Mouse (Mus musculus): ENCODE measurements at regions not wholly inside any gene's neighbourhood (a gene's known extent, or its start where the extent isn't known, plus 50 kb on each side); places are given as distances from the start of the nearest gene placed in this dataset.
A peak's percentile ranks its signal among the peaks of the same experiment; 100 is the strongest.

- no peak for ATAC-seq (ENCODE audit: insufficient number of reproducible peaks, low FRiP score)
- Histone ChIP-seq H3K4me1 (replicated peaks) (peaks cover 23% of the 10 kb centered on the region), H3K9ac (no peak overlapping the region), H3K36me3 (no peaks in the 10 kb centered on the region), H3K4me2 (no peak overlapping the region), H3K27me3 (replicated peaks) (no peaks in the 10 kb centered on the region), H3K9me3 (replicated peaks) (no peaks in the 10 kb centered on the region), H3K27ac (ENCODE audit: poor library complexity, severe bottlenecking) (no peak overlapping the region), H3K4me3 (no peak overlapping the region)
- 73% methylated on average over 3 of the region's 3 CpGs for WGBS
These were observed 112.5 kb downstream of the Fam198b start for GRCm38 (mm10) chr3:79996803-79997202.

- no peak for ATAC-seq (ENCODE audit: insufficient number of reproducible peaks, low FRiP score)
- 93% methylated on average over 6 of the region's 6 CpGs for WGBS
- no peaks in the 10 kb centered on the region for H3K27me3 ChIP-seq (replicated peaks)
- no peak overlapping the region for H3K4me2 ChIP-seq
- no peak overlapping the region for H3K9ac ChIP-seq
- H3K36me3 ChIP-seq, result no peaks in the 10 kb centered on the region
- no peak overlapping the region for H3K4me3 ChIP-seq
- no peaks in the 10 kb centered on the region for H3K9me3 ChIP-seq (replicated peaks)
- H3K27ac ChIP-seq (ENCODE audit: poor library complexity, severe bottlenecking), result no peak overlapping the region
- peaks cover 10% of the 10 kb centered on the region for H3K4me1 ChIP-seq (replicated peaks)
These were observed 118.0 kb downstream of the Fam198b start for GRCm38 (mm10) chr3:80002335-80002734.

GRCm38 (mm10) chr3:80003300-80004090, 119.2 kb downstream of the Fam198b start:
- Histone ChIP-seq H3K27ac (ENCODE audit: poor library complexity, severe bottlenecking) (no peak overlapping the region), H3K36me3 (no peaks in the 10 kb centered on the region), H3K4me3 (no peak overlapping the region), H3K9ac (no peak overlapping the region), H3K4me1 (replicated peaks) (peaks cover 10% of the 10 kb centered on the region), H3K27me3 (replicated peaks) (no peaks in the 10 kb centered on the region), H3K9me3 (replicated peaks) (no peaks in the 10 kb centered on the region), H3K4me2 (no peak overlapping the region)
- 64% methylated on average over 5 of the region's 5 CpGs for WGBS
- ATAC-seq (ENCODE audit: insufficient number of reproducible peaks, low FRiP score), result peak; percentile 53; the same call in 1 of the 2 replicates

- Histone ChIP-seq H3K9me3 (replicated peaks) (no peaks in the 10 kb centered on the region), H3K9ac (no peak overlapping the region), H3K4me1 (replicated peaks) (peaks cover 10% of the 10 kb centered on the region), H3K4me2 (no peak overlapping the region), H3K36me3 (no peaks in the 10 kb centered on the region), H3K27me3 (replicated peaks) (no peaks in the 10 kb centered on the region), H3K4me3 (no peak overlapping the region), H3K27ac (ENCODE audit: poor library complexity, severe bottlenecking) (no peak overlapping the region)
- no peak for ATAC-seq (ENCODE audit: insufficient number of reproducible peaks, low FRiP score)
- 83% methylated on average over 3 of the region's 3 CpGs for WGBS
These were observed 120.2 kb downstream of the Fam198b start for GRCm38 (mm10) chr3:80004556-80004955.

GRCm38 (mm10) chr3:80004966-80005365, 120.6 kb downstream of the Fam198b start:
- WGBS, result 76% methylated on average over 3 of the region's 3 CpGs
- no peak overlapping the region for H3K27ac ChIP-seq (ENCODE audit: poor library complexity, severe bottlenecking)
- H3K4me2 ChIP-seq, result no peak overlapping the region
- H3K9ac ChIP-seq, result no peak overlapping the region
- H3K9me3 ChIP-seq (replicated peaks), result no peaks in the 10 kb centered on the region
- no peaks in the 10 kb centered on the region for H3K27me3 ChIP-seq (replicated peaks)
- peaks cover 10% of the 10 kb centered on the region for H3K4me1 ChIP-seq (replicated peaks)
- H3K36me3 ChIP-seq, result no peaks in the 10 kb centered on the region
- no peak for ATAC-seq (ENCODE audit: insufficient number of reproducible peaks, low FRiP score)
- no peak overlapping the region for H3K4me3 ChIP-seq

- Histone ChIP-seq H3K4me2 (no peak overlapping the region), H3K4me3 (no peak overlapping the region), H3K9me3 (replicated peaks) (no peaks in the 10 kb centered on the region), H3K36me3 (no peaks in the 10 kb centered on the region), H3K27ac (ENCODE audit: poor library complexity, severe bottlenecking) (no peak overlapping the region; the same call in 1 of the 2 replicates), H3K4me1 (replicated peaks) (peaks cover 10% of the 10 kb centered on the region), H3K9ac (no peak overlapping the region), H3K27me3 (replicated peaks) (no peaks in the 10 kb centered on the region)
- 90% methylated on average over 5 of the region's 5 CpGs for WGBS
- ATAC-seq (ENCODE audit: insufficient number of reproducible peaks, low FRiP score), result no peak
These were observed 121.0 kb downstream of the Fam198b start for GRCm38 (mm10) chr3:80005371-80005770.

DNA sequence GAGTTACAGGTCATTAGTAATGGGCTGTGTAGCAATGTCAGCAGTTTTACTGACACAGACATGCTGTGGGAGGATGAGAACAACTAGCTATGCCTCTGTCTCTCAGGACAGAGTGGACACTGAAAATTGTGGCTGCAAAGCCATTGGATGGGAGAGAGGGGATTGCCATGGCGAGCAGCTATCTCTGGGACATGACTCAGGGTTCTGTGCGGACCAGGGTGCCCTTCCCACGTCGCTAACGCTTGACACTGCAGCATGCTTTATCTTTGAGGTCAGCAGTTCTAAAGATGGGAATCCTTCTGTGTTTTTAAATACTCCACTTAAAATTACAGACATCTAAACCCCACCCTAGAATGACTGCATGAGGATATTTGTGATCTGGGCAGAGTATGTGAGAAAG, 121.9 kb downstream of the Fam198b start:
- no peaks in the 10 kb centered on the region for H3K27me3 ChIP-seq (replicated peaks)
- peaks cover 10% of the 10 kb centered on the region for H3K4me1 ChIP-seq (replicated peaks)
- no peaks in the 10 kb centered on the region for H3K36me3 ChIP-seq
- no peak overlapping the region for H3K4me2 ChIP-seq
- peak; percentile 75; the same call in 1 of the 2 replicates for ATAC-seq (ENCODE audit: insufficient number of reproducible peaks, low FRiP score)
- H3K27ac ChIP-seq (ENCODE audit: poor library complexity, severe bottlenecking), result peak overlapping the region; percentile 24; the same call in 1 of the 2 replicates
- WGBS, result 15% methylated on average over 5 of the region's 5 CpGs
- no peaks in the 10 kb centered on the region for H3K9me3 ChIP-seq (replicated peaks)
- H3K4me3 ChIP-seq, result no peak overlapping the region
- no peak overlapping the region for H3K9ac ChIP-seq

GRCm38 (mm10) chr3:80007006-80007405, 122.7 kb downstream of the Fam198b start:
- Histone ChIP-seq H3K4me3 (no peak overlapping the region), H3K27ac (ENCODE audit: poor library complexity, severe bottlenecking) (no peak overlapping the region), H3K9ac (no peak overlapping the region), H3K36me3 (no peaks in the 10 kb centered on the region), H3K4me2 (no peak overlapping the region), H3K4me1 (replicated peaks) (peaks cover 10% of the 10 kb centered on the region), H3K9me3 (replicated peaks) (no peaks in the 10 kb centered on the region), H3K27me3 (replicated peaks) (no peaks in the 10 kb centered on the region)
- no peak for ATAC-seq (ENCODE audit: insufficient number of reproducible peaks, low FRiP score)
- WGBS, result 66% methylated on average over 4 of the region's 4 CpGs

DNA sequence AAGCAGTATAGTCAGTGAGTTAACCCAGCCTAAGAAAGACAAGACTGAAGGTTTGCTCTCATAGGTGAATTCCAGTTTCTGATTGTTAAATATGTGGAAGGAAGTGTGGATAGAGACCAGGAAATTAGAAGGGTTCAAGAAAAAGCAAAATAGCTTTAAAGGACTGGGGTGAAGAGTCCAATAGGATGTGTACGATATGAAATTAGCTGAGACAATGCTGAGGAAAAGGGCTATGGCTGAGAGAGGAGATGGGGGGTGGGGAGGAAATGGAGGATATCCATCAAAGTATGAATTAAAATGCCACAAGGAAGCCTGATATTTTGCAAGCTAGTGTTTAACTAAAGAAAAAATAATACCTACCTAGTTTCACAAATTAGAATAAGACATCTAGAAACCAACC, 124.9 kb downstream of the Fam198b start:
- no peak for ATAC-seq (ENCODE audit: insufficient number of reproducible peaks, low FRiP score)
- H3K9ac ChIP-seq, result no peak overlapping the region
- no peak overlapping the region for H3K27ac ChIP-seq (ENCODE audit: poor library complexity, severe bottlenecking)
- WGBS, result 87% methylated on average over 1 of the region's 1 CpGs
- no peak overlapping the region for H3K4me3 ChIP-seq
- H3K4me1 ChIP-seq (replicated peaks), result peaks cover 10% of the 10 kb centered on the region
- H3K27me3 ChIP-seq (replicated peaks), result no peaks in the 10 kb centered on the region
- no peak overlapping the region for H3K4me2 ChIP-seq
- H3K36me3 ChIP-seq, result no peaks in the 10 kb centered on the region
- no peaks in the 10 kb centered on the region for H3K9me3 ChIP-seq (replicated peaks)

DNA sequence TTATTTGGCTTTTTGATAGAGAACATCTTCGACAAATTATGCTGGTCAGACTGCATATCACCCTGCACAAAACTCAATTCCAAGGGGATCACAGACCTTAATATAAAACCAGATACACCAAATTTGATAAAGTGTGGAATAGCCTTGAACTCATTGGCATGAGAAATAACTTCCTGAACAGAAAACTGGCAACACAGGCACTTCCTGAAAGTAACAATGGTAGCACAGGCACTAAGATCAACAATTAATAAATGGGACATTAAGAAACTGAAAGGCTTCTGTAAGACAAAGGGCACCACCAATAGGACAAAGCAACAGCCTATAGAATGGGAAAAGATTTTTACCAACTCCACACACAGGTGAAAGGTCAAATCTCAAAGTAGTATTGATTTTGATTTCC, 141.5 kb downstream of the Fam198b start:
- 82% methylated on average over 1 of the region's 1 CpGs for WGBS
- H3K27ac ChIP-seq (ENCODE audit: poor library complexity, severe bottlenecking), result no peak overlapping the region
- no peaks in the 10 kb centered on the region for H3K4me1 ChIP-seq (replicated peaks)
- ATAC-seq (ENCODE audit: insufficient number of reproducible peaks, low FRiP score), result no peak
- no peaks in the 10 kb centered on the region for H3K36me3 ChIP-seq
- no peak overlapping the region for H3K4me3 ChIP-seq
- H3K9ac ChIP-seq, result no peak overlapping the region
- H3K27me3 ChIP-seq (replicated peaks), result no peaks in the 10 kb centered on the region
- 0 out of 2 replicates have a peak, but pooled peaks cover 2% of the 10 kb centered on the region for H3K9me3 ChIP-seq (replicated peaks)
- no peak overlapping the region for H3K4me2 ChIP-seq

DNA sequence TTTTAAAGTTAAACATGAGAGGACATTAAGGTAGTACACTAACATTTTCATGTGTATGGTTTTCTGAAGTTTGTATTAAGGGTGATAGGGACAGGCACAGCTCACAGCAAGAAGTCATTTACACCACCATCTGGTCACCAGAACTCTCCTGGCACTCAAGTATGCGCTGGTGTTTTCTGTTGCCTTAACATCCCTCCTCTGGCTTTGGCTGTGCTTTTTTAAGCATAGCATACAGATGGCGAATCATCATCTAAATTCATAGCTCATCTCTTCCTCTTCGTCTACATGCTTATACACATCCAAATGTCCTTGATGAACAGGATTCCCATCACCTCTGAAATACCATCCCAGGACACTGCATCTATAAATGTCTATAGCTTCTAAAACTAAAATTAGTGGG, 148.7 kb downstream of the Fam198b start:
- no peak overlapping the region for H3K4me2 ChIP-seq
- H3K4me3 ChIP-seq, result no peak overlapping the region
- no peaks in the 10 kb centered on the region for H3K9me3 ChIP-seq (replicated peaks)
- no peak overlapping the region for H3K27ac ChIP-seq (ENCODE audit: poor library complexity, severe bottlenecking)
- ATAC-seq (ENCODE audit: insufficient number of reproducible peaks, low FRiP score), result no peak
- no peaks in the 10 kb centered on the region for H3K4me1 ChIP-seq (replicated peaks)
- H3K36me3 ChIP-seq, result no peaks in the 10 kb centered on the region
- no peaks in the 10 kb centered on the region for H3K27me3 ChIP-seq (replicated peaks)
- 77% methylated on average over 3 of the region's 3 CpGs for WGBS
- H3K9ac ChIP-seq, result no peak overlapping the region
